ENCODE assay signal across 8 mouse cellular contexts in genomic region chr5:142907048-142907802, GRCm38 (mm10). TPM values are rescaled to one million over a fixed set of nuclear protein-coding genes. Genes with fewer than 3 reads are reported as not detected.
DNase-seq lines count a peak whose midpoint lies in the region; ATAC-seq and TF ChIP-seq lines count a peak whose summit lies in the region.

No protein-coding gene starts in this region.

- no peaks in the 10 kb centered on the region for H3K9me3 ChIP-seq in intestine, embryonic 16.5 days (ENCODE audit: control insufficient read depth, low read length)
- H3K9me3 ChIP-seq in midbrain, embryonic 12.5 days = no peaks in the 10 kb centered on the region
- no peaks in the 10 kb centered on the region for H3K9me3 ChIP-seq in stomach, postnatal 0 days (ENCODE audit: control insufficient read depth, low read length)

- H3K4me3 ChIP-seq in intestine, embryonic 16.5 days (ENCODE audit: low read length) = peak overlapping the region; percentile 83
- peak overlapping the region; percentile 90 for H3K4me3 ChIP-seq in midbrain, embryonic 12.5 days
- H3K4me3 ChIP-seq in stomach, postnatal 0 days (ENCODE audit: low read depth, low read length) = peak overlapping the region; percentile 49

- H3K4me2 ChIP-seq in intestine, embryonic 16.5 days (ENCODE audit: low read depth, low read length) = peak overlapping the region; percentile 87
- H3K4me2 ChIP-seq in midbrain, embryonic 12.5 days (replicated peaks) = peak overlapping the region; percentile 71
- H3K4me2 ChIP-seq in stomach, postnatal 0 days (replicated peaks; ENCODE audit: low read depth) = peak overlapping the region; percentile 87

- TF ChIP-seq EP300 in stomach, postnatal 0 days (optimal IDR thresholded peaks at IDR 0.05) = no peak

- TF ChIP-seq CTCF in stomach, postnatal 0 days (IDR thresholded peaks at IDR 0.05; ENCODE audit: low read depth) = no peak

- no peak for ATAC-seq in intestine, embryonic 16.5 days
- peak; percentile 36 for ATAC-seq in midbrain, embryonic 12.5 days (ENCODE audit: low FRiP score, low read depth)
- ATAC-seq in stomach, postnatal 0 days (ENCODE audit: low FRiP score, low TSS enrichment) = no peak; the same call in 1 of the 2 replicates

- H3K27ac ChIP-seq in intestine, embryonic 16.5 days (ENCODE audit: low read length) = peak overlapping the region; percentile 100
- H3K27ac ChIP-seq in midbrain, embryonic 12.5 days (replicated peaks) = peak overlapping the region; percentile 100
- peak overlapping the region; percentile 99 for H3K27ac ChIP-seq in stomach, postnatal 0 days (replicated peaks)

- DNase-seq in embryo, embryonic 10.5 days (ENCODE audit: low spot score) = peak; percentile 50
- DNase-seq in embryo, embryonic 11 days = no peak
- peak; percentile 85 for DNase-seq in cerebellum, adult 9-11 months
- peak; percentile 62 to 69 for DNase-seq in gastrocnemius, postnatal 36 days
- peak; percentile 91 for DNase-seq in left cerebral cortex, postnatal 4 days
- DNase-seq in stomach, postnatal 0 days (ENCODE audit: low spot score) = peak; percentile 59

- H3K4me1 ChIP-seq in intestine, embryonic 16.5 days (ENCODE audit: control insufficient read depth, insufficient read depth, low read length) = peaks cover 61% of the 10 kb centered on the region
- peaks cover 53% of the 10 kb centered on the region for H3K4me1 ChIP-seq in midbrain, embryonic 12.5 days
- peaks cover 28% of the 10 kb centered on the region for H3K4me1 ChIP-seq in stomach, postnatal 0 days (replicated peaks; ENCODE audit: control insufficient read depth, insufficient read depth)

- H3K36me3 ChIP-seq in intestine, embryonic 16.5 days (ENCODE audit: control insufficient read depth, insufficient read depth, low read length) = peaks cover 19% of the 10 kb centered on the region
- peaks cover 31% of the 10 kb centered on the region for H3K36me3 ChIP-seq in midbrain, embryonic 12.5 days
- H3K36me3 ChIP-seq in stomach, postnatal 0 days (ENCODE audit: control insufficient read depth, insufficient read depth, low read length) = peaks cover 21% of the 10 kb centered on the region

- no peaks in the 10 kb centered on the region for H3K27me3 ChIP-seq in intestine, embryonic 16.5 days (replicated peaks; ENCODE audit: control insufficient read depth, insufficient read depth, low read length)
- H3K27me3 ChIP-seq in midbrain, embryonic 12.5 days = no peaks in the 10 kb centered on the region
- no peaks in the 10 kb centered on the region for H3K27me3 ChIP-seq in stomach, postnatal 0 days (ENCODE audit: control insufficient read depth, insufficient read depth, low read length)

- H3K9ac ChIP-seq in intestine, embryonic 16.5 days (ENCODE audit: low read depth, low read length) = peak overlapping the region; percentile 88
- peak overlapping the region; percentile 80 for H3K9ac ChIP-seq in midbrain, embryonic 12.5 days (replicated peaks)
- H3K9ac ChIP-seq in stomach, postnatal 0 days (ENCODE audit: low read length) = peak overlapping the region; percentile 75

- WGBS in intestine, embryonic 16.5 days = 10% methylated on average over 14 of the region's 14 CpGs
- 36% methylated on average over 14 of the region's 14 CpGs for WGBS in midbrain, embryonic 12.5 days
- whole genome bisulfite sequencing in stomach, postnatal 0 days = 6% methylated on average over 14 of the region's 14 CpGs

- intact Hi-C loops in gastrocnemius, postnatal 36 days (cut with DNase I) = no loop called here
- intact Hi-C loops in left cerebral cortex, postnatal 4 days (cut with DNase I) = loop anchor here (2.0 kb wide), 1 partner anchor 54 kb away; the partner anchor contains the start of gene Fscn1

RNA-seq across cellular contexts. Expression of gene Actb, which starts 0.7 kb away (rescaled TPM):
- total RNA-seq in gastrocnemius, postnatal 36 days (2021) = 100 to 1,000 TPM; 427 to 440 TPM
- 14,111 and 16,287 TPM in 2 replicates for polyA plus RNA-seq in intestine, embryonic 16.5 days (2015; fragmentation: Nextera tagmentation; extraction: Ambion mirVana)
- total RNA-seq in left cerebral cortex, postnatal 4 days (2021) = 1,000 to 10,000 TPM; 5,289 to 5,459 TPM
- polyA plus RNA-seq in midbrain, embryonic 12.5 days (2016; fragmentation: Nextera tagmentation; extraction: Ambion mirVana) = 12,547 and 14,098 TPM in 2 replicates
- 14,823 and 16,187 TPM in 2 replicates for polyA plus RNA-seq in stomach, postnatal 0 days (2015; fragmentation: Nextera tagmentation; extraction: Ambion mirVana)

RNA-seq across cellular contexts. Expression of gene Fbxl18, which starts 12.0 kb away (rescaled TPM):
- 1 to 10 TPM; 5.7 to 6.0 TPM for total RNA-seq in gastrocnemius, postnatal 36 days (2021)
- 7.7 and 10.3 TPM in 2 replicates for polyA plus RNA-seq in intestine, embryonic 16.5 days (2015; fragmentation: Nextera tagmentation; extraction: Ambion mirVana)
- total RNA-seq in left cerebral cortex, postnatal 4 days (2021) = 10 to 100 TPM; 34.6 to 35.8 TPM
- polyA plus RNA-seq in midbrain, embryonic 12.5 days (2016; fragmentation: Nextera tagmentation; extraction: Ambion mirVana) = 27.7 and 28.9 TPM in 2 replicates
- polyA plus RNA-seq in stomach, postnatal 0 days (2015; fragmentation: Nextera tagmentation; extraction: Ambion mirVana) = 5.0 and 5.3 TPM in 2 replicates

RNA-seq across cellular contexts. Expression of gene Fscn1, which starts 52.9 kb away (rescaled TPM):
- total RNA-seq in gastrocnemius, postnatal 36 days (2021) = 10 to 100 TPM in 1 of 2 experiments, 1 to 10 TPM in 1; 9.8 to 12.0 TPM
- polyA plus RNA-seq in intestine, embryonic 16.5 days (2015; fragmentation: Nextera tagmentation; extraction: Ambion mirVana) = 120 and 129 TPM in 2 replicates
- 100 to 1,000 TPM; 530 to 553 TPM for total RNA-seq in left cerebral cortex, postnatal 4 days (2021)
- 707 and 742 TPM in 2 replicates for polyA plus RNA-seq in midbrain, embryonic 12.5 days (2016; fragmentation: Nextera tagmentation; extraction: Ambion mirVana)
- polyA plus RNA-seq in stomach, postnatal 0 days (2015; fragmentation: Nextera tagmentation; extraction: Ambion mirVana) = 42.0 and 42.7 TPM in 2 replicates
